Mouse (Mus musculus): ENCODE data around the gene Dpm2. TPM values are rescaled to one million over a fixed set of nuclear protein-coding genes. Genes with fewer than 3 reads are reported as not detected.
A peak's percentile ranks its signal among the peaks of the same experiment; 100 is the strongest.

Gene Dpm2
- polyA plus RNA-seq, 1 experiment from 2014 or later = 152 TPM

DNA sequence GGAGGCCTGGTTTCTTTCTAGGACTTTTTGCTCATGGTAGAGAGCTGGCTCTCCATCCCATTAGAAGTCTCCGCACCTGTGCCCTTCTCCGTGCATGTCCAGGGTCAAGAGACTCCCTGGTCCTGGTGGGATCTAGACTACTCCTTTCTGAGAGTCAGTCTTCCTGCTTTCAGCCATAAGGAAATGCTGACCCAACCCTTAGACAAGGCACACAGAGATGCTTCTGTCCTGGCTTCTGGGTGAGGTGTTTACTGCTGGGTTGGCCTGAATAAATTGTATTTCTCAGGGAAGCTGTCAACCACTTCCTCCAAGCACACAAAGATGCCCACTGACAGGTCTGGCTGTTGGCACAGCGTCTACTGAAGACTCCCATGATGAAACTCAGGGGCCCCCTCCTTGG lies 28.8 kb downstream of the Dpm2 start, which contains the start of gene St6galnac6:
Gene St6galnac6 (plus strand): TSS at position 301 of the 400 bp plus-strand sequence.
- WGBS = 87% methylated on average over 3 of the region's 3 CpGs
- Histone ChIP-seq H3K4me2 (ENCODE audit: low read length) (no peak within 1 kb of the TSS), H3K36me3 (ENCODE audit: control insufficient read depth, insufficient read depth, low read length) (peaks cover 6% of the 10 kb centered on the region; the same call in 1 of the 2 replicates), H3K4me1 (ENCODE audit: control insufficient read depth, insufficient read depth, low read length) (no peaks in the 10 kb centered on the region), H3K27me3 (replicated peaks; ENCODE audit: control insufficient read depth, insufficient read depth, low read length) (no peaks in the 10 kb centered on the region), H3K27ac (ENCODE audit: low read depth, low read length) (no peak within 1 kb of the TSS), H3K9ac (ENCODE audit: low read length) (no peak within 1 kb of the TSS), H3K4me3 (ENCODE audit: low read depth, low read length) (no peak within 1 kb of the TSS), H3K9me3 (replicated peaks; ENCODE audit: control insufficient read depth, low read length) (no peaks in the 10 kb centered on the region)
- ATAC-seq = no peak
- no peak for DNase-seq (ENCODE audit: low spot score)

DNA sequence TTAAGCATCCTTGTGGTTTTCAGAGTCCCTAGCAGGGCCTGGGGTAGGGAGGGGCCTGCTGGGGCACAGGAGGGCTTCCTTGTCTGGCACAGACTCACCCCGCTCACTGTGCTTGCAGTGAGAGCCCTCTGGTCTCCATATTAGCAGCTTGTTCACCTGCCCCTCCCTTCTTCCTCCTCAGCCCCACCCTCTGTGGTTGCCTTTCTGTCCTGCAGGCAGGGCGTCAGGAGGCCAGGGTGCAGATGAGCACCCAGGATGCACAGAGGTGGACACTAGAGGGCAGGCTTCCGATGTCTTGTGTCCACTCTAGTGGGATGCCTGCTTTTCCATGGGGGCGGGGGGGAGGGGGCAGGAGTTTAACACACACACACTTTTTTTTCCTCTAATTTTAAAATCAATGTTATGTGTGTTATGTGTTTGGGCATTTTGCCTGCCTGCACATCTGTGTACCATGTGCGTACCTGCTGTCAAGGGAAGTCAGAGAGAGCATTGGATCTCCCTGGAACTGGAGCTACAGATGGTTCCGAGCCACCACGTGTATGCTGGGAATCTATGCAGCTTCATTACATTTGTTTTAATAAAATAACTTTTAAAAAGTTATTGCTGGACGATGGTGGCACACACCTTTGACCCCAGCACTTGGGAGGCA lies 30.9 kb downstream of the Dpm2 start:
- ATAC-seq (no peak), DNase-seq (ENCODE audit: low spot score) (no peak)
- Histone ChIP-seq H3K9me3 (replicated peaks; ENCODE audit: control insufficient read depth, low read length) (no peaks in the 10 kb centered on the region), H3K9ac (ENCODE audit: low read length) (no peak overlapping the region), H3K36me3 (ENCODE audit: control insufficient read depth, insufficient read depth, low read length) (peaks cover 6% of the 10 kb centered on the region; the same call in 1 of the 2 replicates), H3K27me3 (replicated peaks; ENCODE audit: control insufficient read depth, insufficient read depth, low read length) (no peaks in the 10 kb centered on the region), H3K27ac (ENCODE audit: low read depth, low read length) (no peak overlapping the region), H3K4me3 (ENCODE audit: low read depth, low read length) (no peak overlapping the region), H3K4me1 (ENCODE audit: control insufficient read depth, insufficient read depth, low read length) (no peaks in the 10 kb centered on the region), H3K4me2 (ENCODE audit: low read length) (no peak overlapping the region)
- 45% methylated on average over 7 of the region's 8 CpGs for WGBS

DNA sequence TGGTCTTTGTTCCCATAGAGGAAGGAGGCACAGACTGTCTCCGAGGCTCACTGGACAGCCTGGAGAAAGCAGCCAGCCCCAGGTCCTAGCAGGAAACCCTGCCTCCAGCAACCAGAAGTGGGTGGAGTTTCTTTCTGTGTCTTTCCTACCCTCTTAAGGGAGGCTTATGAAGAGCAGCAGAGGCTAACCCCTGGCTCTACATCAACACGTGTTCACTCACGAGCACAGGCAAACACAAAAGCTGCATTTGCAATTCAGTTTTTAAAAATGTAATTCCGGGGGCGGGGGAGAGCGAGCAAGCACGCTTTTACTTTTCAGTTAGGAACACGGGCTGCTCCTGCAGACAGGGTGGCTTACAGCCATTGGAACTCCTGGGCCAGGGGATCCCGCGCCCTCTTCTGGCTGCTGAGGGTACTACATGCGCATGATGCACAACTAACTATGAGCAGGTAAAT lies 32.0 kb downstream of the Dpm2 start:
- no peaks in the 10 kb centered on the region for H3K27me3 ChIP-seq (replicated peaks; ENCODE audit: control insufficient read depth, insufficient read depth, low read length)
- no peak overlapping the region for H3K9ac ChIP-seq (ENCODE audit: low read length)
- no peaks in the 10 kb centered on the region for H3K4me1 ChIP-seq (ENCODE audit: control insufficient read depth, insufficient read depth, low read length)
- no peak overlapping the region for H3K27ac ChIP-seq (ENCODE audit: low read depth, low read length)
- DNase-seq (ENCODE audit: low spot score) (peak; percentile 76), ATAC-seq (peak; percentile 51; the same call in 1 of the 2 replicates)
- H3K36me3 ChIP-seq (ENCODE audit: control insufficient read depth, insufficient read depth, low read length) = no peaks in the 10 kb centered on the region
- 0% methylated on average over 11 of the region's 11 CpGs for WGBS
- no peaks in the 10 kb centered on the region for H3K9me3 ChIP-seq (replicated peaks; ENCODE audit: control insufficient read depth, low read length)
- H3K4me3 ChIP-seq (ENCODE audit: low read depth, low read length) = peak overlapping the region; percentile 13; the same call in 1 of the 2 replicates
- peak overlapping the region; percentile 39 for H3K4me2 ChIP-seq (ENCODE audit: low read length)

- Histone ChIP-seq H3K9ac (ENCODE audit: low read length) (no peak overlapping the region), H3K4me3 (ENCODE audit: low read depth, low read length) (no peak overlapping the region), H3K27ac (ENCODE audit: low read depth, low read length) (no peak overlapping the region), H3K36me3 (ENCODE audit: control insufficient read depth, insufficient read depth, low read length) (no peaks in the 10 kb centered on the region), H3K9me3 (replicated peaks; ENCODE audit: control insufficient read depth, low read length) (no peaks in the 10 kb centered on the region), H3K4me2 (ENCODE audit: low read length) (no peak overlapping the region), H3K27me3 (replicated peaks; ENCODE audit: control insufficient read depth, insufficient read depth, low read length) (no peaks in the 10 kb centered on the region), H3K4me1 (ENCODE audit: control insufficient read depth, insufficient read depth, low read length) (no peaks in the 10 kb centered on the region)
- 49% methylated on average over 10 of the region's 10 CpGs for WGBS
- no peak for DNase-seq (ENCODE audit: low spot score)
- ATAC-seq = no peak
Observed at GRCm38 (mm10) chr2:32604631-32605030, 34.0 kb downstream of the Dpm2 start.

- Histone ChIP-seq H3K9ac (ENCODE audit: low read length) (peak overlapping the region; percentile 79), H3K27me3 (replicated peaks; ENCODE audit: control insufficient read depth, insufficient read depth, low read length) (no peaks in the 10 kb centered on the region), H3K9me3 (replicated peaks; ENCODE audit: control insufficient read depth, low read length) (no peaks in the 10 kb centered on the region), H3K4me1 (ENCODE audit: control insufficient read depth, insufficient read depth, low read length) (peaks cover 2% of the 10 kb centered on the region; the same call in 1 of the 2 replicates), H3K36me3 (ENCODE audit: control insufficient read depth, insufficient read depth, low read length) (no peaks in the 10 kb centered on the region), H3K4me3 (ENCODE audit: low read depth, low read length) (peak overlapping the region; percentile 72), H3K27ac (ENCODE audit: low read depth, low read length) (no peak overlapping the region), H3K4me2 (ENCODE audit: low read length) (peak overlapping the region; percentile 89)
- 13% methylated on average over 47 of the region's 55 CpGs for WGBS
- DNase-seq (ENCODE audit: low spot score) (peak; percentile 88), ATAC-seq (peak; percentile 88)
Observed at GRCm38 (mm10) chr2:32606161-32607142, 35.8 kb downstream of the Dpm2 start.

GRCm38 (mm10) chr2:32607262-32607947 lies 36.7 kb downstream of the Dpm2 start:
- Histone ChIP-seq H3K9ac (ENCODE audit: low read length) (peak overlapping the region; percentile 79), H3K27me3 (replicated peaks; ENCODE audit: control insufficient read depth, insufficient read depth, low read length) (no peaks in the 10 kb centered on the region), H3K4me1 (ENCODE audit: control insufficient read depth, insufficient read depth, low read length) (peaks cover 2% of the 10 kb centered on the region; the same call in 1 of the 2 replicates), H3K36me3 (ENCODE audit: control insufficient read depth, insufficient read depth, low read length) (no peaks in the 10 kb centered on the region), H3K27ac (ENCODE audit: low read depth, low read length) (no peak overlapping the region), H3K4me3 (ENCODE audit: low read depth, low read length) (peak overlapping the region; percentile 72), H3K4me2 (ENCODE audit: low read length) (peak overlapping the region; percentile 89), H3K9me3 (replicated peaks; ENCODE audit: control insufficient read depth, low read length) (no peaks in the 10 kb centered on the region)
- DNase-seq (ENCODE audit: low spot score) (peak; percentile 43), ATAC-seq (peak; percentile 33)
- 7% methylated on average over 32 of the region's 34 CpGs for WGBS

GRCm38 (mm10) chr2:32608141-32608777 lies 37.6 kb downstream of the Dpm2 start:
- H3K4me2 ChIP-seq (ENCODE audit: low read length) = peak overlapping the region; percentile 30
- peaks cover 2% of the 10 kb centered on the region; the same call in 1 of the 2 replicates for H3K4me1 ChIP-seq (ENCODE audit: control insufficient read depth, insufficient read depth, low read length)
- H3K27ac ChIP-seq (ENCODE audit: low read depth, low read length) = no peak overlapping the region
- no peaks in the 10 kb centered on the region for H3K36me3 ChIP-seq (ENCODE audit: control insufficient read depth, insufficient read depth, low read length)
- no peaks in the 10 kb centered on the region for H3K27me3 ChIP-seq (replicated peaks; ENCODE audit: control insufficient read depth, insufficient read depth, low read length)
- no peaks in the 10 kb centered on the region for H3K9me3 ChIP-seq (replicated peaks; ENCODE audit: control insufficient read depth, low read length)
- H3K9ac ChIP-seq (ENCODE audit: low read length) = no peak overlapping the region; the same call in 1 of the 2 replicates
- ATAC-seq (peak; percentile 22; the same call in 1 of the 2 replicates), DNase-seq (ENCODE audit: low spot score) (peak; percentile 41)
- 11% methylated on average over 25 of the region's 25 CpGs for WGBS
- peak overlapping the region; percentile 72; the same call in 1 of the 2 replicates for H3K4me3 ChIP-seq (ENCODE audit: low read depth, low read length)
